Mouse (Mus musculus): ENCODE measurements around the gene Shank3. TPM values are rescaled to one million over a fixed set of nuclear protein-coding genes. Genes with fewer than 3 reads are reported as not detected.

Gene Shank3
- polyA plus RNA-seq, 2 experiments: 0.39 to 2.1 TPM

GRCm38 (mm10) chr15:89501321-89501720 lies 1.9 kb downstream of the Shank3 start:
- no peaks in the 10 kb centered on the region for H3K9me3 ChIP-seq (ENCODE audit: control insufficient read depth, low read length)
- H3K4me2 ChIP-seq (ENCODE audit: low read depth): no peak overlapping the region
- 45% methylated on average over 3 of the region's 3 CpGs for WGBS (ENCODE audit: insufficient replicate concordance)
- H3K36me3 ChIP-seq (replicated peaks; ENCODE audit: control insufficient read depth, insufficient read depth, low read depth): no peaks in the 10 kb centered on the region
- DNase-seq (ENCODE audit: low read depth in 3 of 3, low spot score in 3 of 3) (no peak), ATAC-seq (ENCODE audit: insufficient read depth) (no peak)
- H3K27me3 ChIP-seq (ENCODE audit: control insufficient read depth, insufficient read depth, low read length): peaks cover 16% of the 10 kb centered on the region
- H3K4me3 ChIP-seq (ENCODE audit: insufficient read depth in 1 of 2, low read depth in 2 of 2, low read length in 2 of 2): no peak overlapping the region
- TF ChIP-seq EP300 (IDR thresholded peaks at IDR 0.05; ENCODE audit: low read depth): no peak
- no peak for TF ChIP-seq CTCF (IDR thresholded peaks at IDR 0.05; ENCODE audit: low read depth)
- no peak overlapping the region for H3K9ac ChIP-seq (replicated peaks)
- H3K4me1 ChIP-seq (replicated peaks; ENCODE audit: control insufficient read depth in 2 of 2, insufficient read depth in 2 of 2, low read length in 1 of 2): peaks cover 0 to 2% of the 10 kb centered on the region in 2 experiments; a peak in 1 of 4 replicates
- H3K27ac ChIP-seq: no peak overlapping the region

GRCm38 (mm10) chr15:89504838-89505237 lies 5.4 kb downstream of the Shank3 start:
- Histone ChIP-seq H3K4me1 (replicated peaks; ENCODE audit: control insufficient read depth in 2 of 2, insufficient read depth in 2 of 2, low read length in 1 of 2) (peaks cover 0 to 2% of the 10 kb centered on the region in 2 experiments; a peak in 1 of 4 replicates), H3K9ac (replicated peaks) (no peak overlapping the region), H3K4me2 (ENCODE audit: low read depth) (no peak overlapping the region), H3K4me3 (ENCODE audit: insufficient read depth in 1 of 2, low read depth in 2 of 2, low read length in 2 of 2) (no peak overlapping the region), H3K9me3 (ENCODE audit: control insufficient read depth, low read length) (no peaks in the 10 kb centered on the region), H3K36me3 (replicated peaks; ENCODE audit: control insufficient read depth, insufficient read depth, low read depth) (no peaks in the 10 kb centered on the region), H3K27me3 (ENCODE audit: control insufficient read depth, insufficient read depth, low read length) (peaks cover 2% of the 10 kb centered on the region; the same call in 1 of the 2 replicates), H3K27ac (no peak overlapping the region)
- no peak for ATAC-seq (ENCODE audit: insufficient read depth)
- 78% methylated on average over 9 of the region's 9 CpGs for WGBS (ENCODE audit: insufficient replicate concordance)
- DNase-seq (ENCODE audit: low read depth in 3 of 3, low spot score in 3 of 3): no peak
- TF ChIP-seq EP300 (IDR thresholded peaks at IDR 0.05; ENCODE audit: low read depth) (no peak), CTCF (IDR thresholded peaks at IDR 0.05; ENCODE audit: low read depth) (no peak)

DNA sequence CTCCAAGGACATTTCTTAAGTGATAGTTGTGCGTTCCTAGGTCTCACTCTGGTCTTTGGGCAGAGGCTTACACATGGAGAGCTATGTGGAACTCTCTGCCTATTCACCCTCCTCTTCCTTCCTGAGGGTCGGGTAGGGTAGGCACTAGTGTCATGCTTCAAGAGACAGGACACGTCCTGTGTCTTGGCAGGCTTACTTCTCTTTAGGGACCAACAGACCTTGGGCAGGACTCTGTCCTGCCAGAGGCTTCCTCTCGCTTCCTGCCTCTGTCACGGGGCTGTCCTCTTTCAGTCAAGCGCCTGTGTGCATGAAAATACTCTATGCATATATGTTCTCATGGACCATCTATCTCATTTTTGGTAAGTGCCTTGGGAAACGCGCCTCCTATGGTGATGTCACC lies 8.3 kb downstream of the Shank3 start:
- Histone ChIP-seq H3K4me2 (ENCODE audit: low read depth) (no peak overlapping the region), H3K4me1 (replicated peaks; ENCODE audit: control insufficient read depth in 2 of 2, insufficient read depth in 2 of 2, low read length in 1 of 2) (peaks cover 0 to 5% of the 10 kb centered on the region in 2 experiments; a peak in 2 of 4 replicates), H3K27me3 (ENCODE audit: control insufficient read depth, insufficient read depth, low read length) (no peaks in the 10 kb centered on the region), H3K36me3 (replicated peaks; ENCODE audit: control insufficient read depth, insufficient read depth, low read depth) (no peaks in the 10 kb centered on the region), H3K9me3 (ENCODE audit: control insufficient read depth, low read length) (no peaks in the 10 kb centered on the region), H3K4me3 (ENCODE audit: insufficient read depth in 1 of 2, low read depth in 2 of 2, low read length in 2 of 2) (no peak overlapping the region), H3K27ac (no peak overlapping the region), H3K9ac (replicated peaks) (no peak overlapping the region)
- DNase-seq (ENCODE audit: low read depth in 3 of 3, low spot score in 3 of 3) (no peak), ATAC-seq (ENCODE audit: insufficient read depth) (no peak)
- WGBS (ENCODE audit: insufficient replicate concordance): 71% methylated on average over 8 of the region's 8 CpGs
- no peak for TF ChIP-seq CTCF (IDR thresholded peaks at IDR 0.05; ENCODE audit: low read depth)
- TF ChIP-seq EP300 (IDR thresholded peaks at IDR 0.05; ENCODE audit: low read depth): no peak

DNA sequence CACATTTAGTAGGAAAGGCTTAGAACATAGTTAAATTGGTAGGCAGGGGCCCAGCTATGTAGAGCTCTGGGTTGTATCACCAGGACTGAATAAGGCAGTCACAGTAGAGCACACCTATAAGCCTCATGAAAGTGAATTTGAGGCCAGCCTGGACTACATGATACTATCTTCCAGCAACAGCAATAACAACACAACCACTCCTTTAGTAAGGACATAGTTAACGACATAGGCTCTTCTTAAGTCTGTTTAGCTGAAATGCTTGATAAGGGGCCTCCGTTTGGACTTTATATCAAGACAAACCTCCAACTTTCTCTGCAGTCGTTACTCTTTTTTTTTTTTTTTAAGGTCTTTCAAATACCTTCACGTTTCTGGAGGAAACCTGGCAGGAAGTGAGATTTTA lies 13.3 kb downstream of the Shank3 start:
- peak in 1 of 3 experiments; percentile 12 for DNase-seq (ENCODE audit: low read depth in 3 of 3, low spot score in 3 of 3)
- no peak overlapping the region; the same call in 1 of the 2 replicates for H3K9ac ChIP-seq (replicated peaks)
- TF ChIP-seq EP300 (IDR thresholded peaks at IDR 0.05; ENCODE audit: low read depth) (peak; percentile 70), CTCF (IDR thresholded peaks at IDR 0.05; ENCODE audit: low read depth) (no peak)
- no peaks in the 10 kb centered on the region for H3K36me3 ChIP-seq (replicated peaks; ENCODE audit: control insufficient read depth, insufficient read depth, low read depth)
- no peak overlapping the region for H3K4me2 ChIP-seq (ENCODE audit: low read depth)
- H3K9me3 ChIP-seq (ENCODE audit: control insufficient read depth, low read length): no peaks in the 10 kb centered on the region
- H3K4me1 ChIP-seq (replicated peaks; ENCODE audit: control insufficient read depth in 2 of 2, insufficient read depth in 2 of 2, low read length in 1 of 2): peaks cover 0 to 7% of the 10 kb centered on the region in 2 experiments; a peak in 2 of 4 replicates
- peak; percentile 87 for ATAC-seq (ENCODE audit: insufficient read depth)
- H3K27ac ChIP-seq: peak overlapping the region; percentile 16
- 15% methylated on average over 4 of the region's 4 CpGs for WGBS (ENCODE audit: insufficient replicate concordance)
- no peaks in the 10 kb centered on the region for H3K27me3 ChIP-seq (ENCODE audit: control insufficient read depth, insufficient read depth, low read length)
- no peak overlapping the region for H3K4me3 ChIP-seq (ENCODE audit: insufficient read depth in 1 of 2, low read depth in 2 of 2, low read length in 2 of 2)

GRCm38 (mm10) chr15:89521951-89522350 lies 22.5 kb downstream of the Shank3 start:
- no peak for DNase-seq (ENCODE audit: low read depth in 3 of 3, low spot score in 3 of 3)
- ATAC-seq (ENCODE audit: insufficient read depth): no peak

More at GRCm38 (mm10) chr15:89521951-89522350, 22.5 kb downstream of the Shank3 start:
- Histone ChIP-seq H3K27me3 (ENCODE audit: control insufficient read depth, insufficient read depth, low read length) (peaks cover 4% of the 10 kb centered on the region; the same call in 1 of the 2 replicates), H3K4me2 (ENCODE audit: low read depth) (no peak overlapping the region), H3K9ac (replicated peaks) (no peak overlapping the region), H3K27ac (no peak overlapping the region), H3K4me3 (ENCODE audit: insufficient read depth in 1 of 2, low read depth in 2 of 2, low read length in 2 of 2) (no peak overlapping the region), H3K9me3 (ENCODE audit: control insufficient read depth, low read length) (no peaks in the 10 kb centered on the region), H3K36me3 (replicated peaks; ENCODE audit: control insufficient read depth, insufficient read depth, low read depth) (no peaks in the 10 kb centered on the region), H3K4me1 (replicated peaks; ENCODE audit: control insufficient read depth in 2 of 2, insufficient read depth in 2 of 2, low read length in 1 of 2) (no peaks in the 10 kb centered on the region)
- TF ChIP-seq CTCF (IDR thresholded peaks at IDR 0.05; ENCODE audit: low read depth) (no peak), EP300 (IDR thresholded peaks at IDR 0.05; ENCODE audit: low read depth) (no peak)
- WGBS (ENCODE audit: insufficient replicate concordance): 70% methylated on average over 7 of the region's 7 CpGs
